Mouse (Mus musculus): ENCODE data around the gene Ssr2. TPM values are rescaled to one million over a fixed set of nuclear protein-coding genes. Genes with fewer than 3 reads are reported as not detected.
A peak's percentile ranks its signal among the peaks of the same experiment; 100 is the strongest.
"Not testable (repeated sequence)": the region's sequence is repeated elsewhere in the genome, so short reads cannot be mapped to it uniquely, and the experiment has no call there.

Gene Ssr2
- polyA plus RNA-seq, 1 experiment from 2014 or later: 294 TPM

GRCm38 (mm10) chr3:88590246-88590645 lies 14.6 kb downstream of the Ssr2 start:
- Histone ChIP-seq H3K9me3 (replicated peaks; ENCODE audit: low read length) (no peaks in the 10 kb centered on the region), H3K36me3 (ENCODE audit: insufficient read depth, low read length) (peaks cover 24% of the 10 kb centered on the region), H3K27ac (no peak overlapping the region), H3K9ac (ENCODE audit: low read depth, low read length) (no peak overlapping the region), H3K27me3 (ENCODE audit: insufficient read depth, low read length) (no peaks in the 10 kb centered on the region), H3K4me3 (replicated peaks; ENCODE audit: low read depth, low read length) (no peak overlapping the region), H3K4me1 (replicated peaks; ENCODE audit: insufficient read depth, low read length) (peaks cover 18% of the 10 kb centered on the region), H3K4me2 (ENCODE audit: low read length) (no peak overlapping the region)
- DNase-seq (ENCODE audit: low spot score) (peak; percentile 20), ATAC-seq (replicated peaks; ENCODE audit: low FRiP score, low read depth) (no peak)
- WGBS: 19% methylated on average over 5 of the region's 5 CpGs
- no peak for TF ChIP-seq CTCF (IDR thresholded peaks at IDR 0.05; ENCODE audit: low read depth)

- Histone ChIP-seq H3K4me1 (replicated peaks; ENCODE audit: insufficient read depth, low read length) (peaks cover 18% of the 10 kb centered on the region), H3K27ac (no peak overlapping the region), H3K9ac (ENCODE audit: low read depth, low read length) (no peak overlapping the region), H3K36me3 (ENCODE audit: insufficient read depth, low read length) (peaks cover 18% of the 10 kb centered on the region), H3K27me3 (ENCODE audit: insufficient read depth, low read length) (no peaks in the 10 kb centered on the region), H3K4me3 (replicated peaks; ENCODE audit: low read depth, low read length) (no peak overlapping the region), H3K9me3 (replicated peaks; ENCODE audit: low read length) (no peaks in the 10 kb centered on the region), H3K4me2 (ENCODE audit: low read length) (no peak overlapping the region)
- no peak for TF ChIP-seq CTCF (IDR thresholded peaks at IDR 0.05; ENCODE audit: low read depth)
- DNase-seq (ENCODE audit: low spot score) (no peak), ATAC-seq (replicated peaks; ENCODE audit: low FRiP score, low read depth) (0 out of 2 replicates have a peak, but pooled peaks have one; percentile 37)
- 36% methylated on average over 3 of the region's 3 CpGs for WGBS
These were observed 15.4 kb downstream of the Ssr2 start for GRCm38 (mm10) chr3:88591044-88591443.

GRCm38 (mm10) chr3:88591950-88592731 lies 16.5 kb downstream of the Ssr2 start:
- ATAC-seq (replicated peaks; ENCODE audit: low FRiP score, low read depth): no peak
- WGBS: 16% methylated on average over 9 of the region's 9 CpGs
- Histone ChIP-seq H3K4me2 (ENCODE audit: low read length) (peak overlapping the region; percentile 36), H3K36me3 (ENCODE audit: insufficient read depth, low read length) (peaks cover 11% of the 10 kb centered on the region), H3K4me1 (replicated peaks; ENCODE audit: insufficient read depth, low read length) (peaks cover 18% of the 10 kb centered on the region), H3K9me3 (replicated peaks; ENCODE audit: low read length) (no peaks in the 10 kb centered on the region), H3K9ac (ENCODE audit: low read depth, low read length) (0 out of 2 replicates have a peak overlapping the region, but pooled peaks have one; percentile 37), H3K4me3 (replicated peaks; ENCODE audit: low read depth, low read length) (no peak overlapping the region), H3K27me3 (ENCODE audit: insufficient read depth, low read length) (no peaks in the 10 kb centered on the region), H3K27ac (no peak overlapping the region)
- peak; percentile 86 for DNase-seq (ENCODE audit: low spot score)
- TF ChIP-seq CTCF (IDR thresholded peaks at IDR 0.05; ENCODE audit: low read depth): peak; percentile 75

- WGBS: 63% methylated on average over 10 of the region's 10 CpGs
- Histone ChIP-seq H3K4me3 (replicated peaks; ENCODE audit: low read depth, low read length) (no peak overlapping the region), H3K4me2 (ENCODE audit: low read length) (no peak overlapping the region), H3K9me3 (replicated peaks; ENCODE audit: low read length) (no peaks in the 10 kb centered on the region), H3K9ac (ENCODE audit: low read depth, low read length) (peak overlapping the region; percentile 37; the same call in 1 of the 2 replicates), H3K27ac (no peak overlapping the region), H3K36me3 (ENCODE audit: insufficient read depth, low read length) (peaks cover 2% of the 10 kb centered on the region; the same call in 1 of the 2 replicates), H3K27me3 (ENCODE audit: insufficient read depth, low read length) (no peaks in the 10 kb centered on the region), H3K4me1 (replicated peaks; ENCODE audit: insufficient read depth, low read length) (peaks cover 18% of the 10 kb centered on the region)
- ATAC-seq (replicated peaks; ENCODE audit: low FRiP score, low read depth): 0 out of 2 replicates have a peak, but pooled peaks have one; percentile 22
- no peak for TF ChIP-seq CTCF (IDR thresholded peaks at IDR 0.05; ENCODE audit: low read depth)
- no peak for DNase-seq (ENCODE audit: low spot score)
These were observed 17.4 kb downstream of the Ssr2 start for GRCm38 (mm10) chr3:88592942-88593576.

GRCm38 (mm10) chr3:88593893-88594580 lies 18.4 kb downstream of the Ssr2 start:
- DNase-seq (ENCODE audit: low spot score) (no peak), ATAC-seq (replicated peaks; ENCODE audit: low FRiP score, low read depth) (no peak)
- no peak overlapping the region for H3K4me2 ChIP-seq (ENCODE audit: low read length)
- no peak overlapping the region for H3K27ac ChIP-seq
- no peak overlapping the region for H3K4me3 ChIP-seq (replicated peaks; ENCODE audit: low read depth, low read length)
- TF ChIP-seq CTCF (IDR thresholded peaks at IDR 0.05; ENCODE audit: low read depth): no peak
- no peaks in the 10 kb centered on the region for H3K27me3 ChIP-seq (ENCODE audit: insufficient read depth, low read length)
- H3K9ac ChIP-seq (ENCODE audit: low read depth, low read length): no peak overlapping the region
- WGBS: 35% methylated on average over 10 of the region's 10 CpGs
- peaks cover 18% of the 10 kb centered on the region for H3K4me1 ChIP-seq (replicated peaks; ENCODE audit: insufficient read depth, low read length)
- H3K36me3 ChIP-seq (ENCODE audit: insufficient read depth, low read length): no peaks in the 10 kb centered on the region
- no peaks in the 10 kb centered on the region for H3K9me3 ChIP-seq (replicated peaks; ENCODE audit: low read length)

GRCm38 (mm10) chr3:88596547-88596946 lies 20.9 kb downstream of the Ssr2 start:
- H3K9ac ChIP-seq (ENCODE audit: low read depth, low read length); H3K27me3 ChIP-seq (ENCODE audit: insufficient read depth, low read length); H3K27ac ChIP-seq; ATAC-seq (replicated peaks; ENCODE audit: low FRiP score, low read depth); H3K36me3 ChIP-seq (ENCODE audit: insufficient read depth, low read length); DNase-seq (ENCODE audit: low spot score); H3K9me3 ChIP-seq (replicated peaks; ENCODE audit: low read length); H3K4me3 ChIP-seq (replicated peaks; ENCODE audit: low read depth, low read length); H3K4me2 ChIP-seq (ENCODE audit: low read length): not testable (repeated sequence)
- 90% methylated on average over 4 of the region's 4 CpGs for WGBS
- H3K4me1 ChIP-seq (replicated peaks; ENCODE audit: insufficient read depth, low read length): peaks cover 15% of the 10 kb centered on the region
